Mouse (Mus musculus) lung, adult 2 months (tissue): ENCODE measurements at regions not wholly inside any gene's neighbourhood (a gene's known extent, or its start where the extent isn't known, plus 50 kb on each side); places are given as distances from the start of the nearest gene placed in this dataset.

Experiments
- DNase-seq: peaks from one replicate; pipeline ENCODE4 v3.0.0; 2022
- H3K4me1 ChIP-seq: fragments of 200-500 bp; 2 replicates; pipeline ENCODE4 v1.6.1; 2011; ENCODE audit warnings: low read length; ENCODE audit not compliant: control insufficient read depth, insufficient read depth
- H3K4me3 ChIP-seq: fragments of 200-500 bp; replicated peaks from 2 replicates; pipeline ENCODE3; 2011; ENCODE audit warnings: low read depth, mild to moderate bottlenecking, control low read depth, low read length; ENCODE audit errors: extremely low read depth
- CTCF ChIP-seq: fragments of 200-500 bp; IDR thresholded peaks from 2 replicates; pipeline ENCODE4 v1.5.1; 2011; ENCODE audit warnings: mild to moderate bottlenecking, low read length, control low read depth; ENCODE audit not compliant: insufficient read depth
- POLR2A ChIP-seq: fragments of 200-500 bp; IDR thresholded peaks from 2 replicates; pipeline ENCODE4 v1.6.1; 2011; ENCODE audit warnings: low read depth, mild to moderate bottlenecking, control low read depth, low read length, borderline replicate concordance; ENCODE audit errors: extremely low read depth
- WGBS: fragments of 180-500 bp; shearing (Covaris S2); methylation state at CpG from one replicate; pipeline ENCODE4 v1.1.7; 2018; 5-methylcytosine and 5-hydroxymethylcytosine counted together

DNA sequence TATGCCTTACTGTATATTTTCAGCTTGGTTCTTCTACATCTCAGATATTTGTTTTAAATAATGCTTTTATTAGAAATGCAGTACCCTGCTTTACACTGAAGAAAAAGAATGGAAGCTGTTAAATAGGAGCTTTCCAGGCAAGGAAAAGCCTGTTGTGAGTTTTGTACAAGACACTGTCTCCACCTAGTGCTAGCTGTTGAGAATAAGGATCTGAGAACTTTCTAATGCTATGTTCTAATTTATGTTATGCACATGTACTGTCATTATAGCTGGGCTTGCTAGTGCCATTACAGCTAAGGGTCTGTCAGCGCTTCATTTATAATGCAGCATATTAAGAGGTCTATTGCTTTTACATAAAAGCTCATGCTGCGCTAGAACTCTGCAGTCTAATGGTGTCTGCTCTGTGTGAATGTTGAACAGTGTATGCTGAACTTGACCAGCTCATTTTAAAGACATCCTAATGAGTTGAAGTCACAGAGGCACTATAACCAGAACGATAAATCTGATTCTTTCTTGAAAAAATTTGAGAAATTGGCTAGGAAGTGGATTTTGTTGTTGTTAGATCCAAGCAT is 315.4 kb upstream of the Dnajc24 start:
- Histone ChIP-seq H3K4me1 (no peaks in the 10 kb centered on the region), H3K4me3 (no peak overlapping the region)
- TF ChIP-seq CTCF (no peak), POLR2A (no peak)
- DNase-seq: no peak
- WGBS: 77% methylated on average over 3 of the region's 3 CpGs

DNA sequence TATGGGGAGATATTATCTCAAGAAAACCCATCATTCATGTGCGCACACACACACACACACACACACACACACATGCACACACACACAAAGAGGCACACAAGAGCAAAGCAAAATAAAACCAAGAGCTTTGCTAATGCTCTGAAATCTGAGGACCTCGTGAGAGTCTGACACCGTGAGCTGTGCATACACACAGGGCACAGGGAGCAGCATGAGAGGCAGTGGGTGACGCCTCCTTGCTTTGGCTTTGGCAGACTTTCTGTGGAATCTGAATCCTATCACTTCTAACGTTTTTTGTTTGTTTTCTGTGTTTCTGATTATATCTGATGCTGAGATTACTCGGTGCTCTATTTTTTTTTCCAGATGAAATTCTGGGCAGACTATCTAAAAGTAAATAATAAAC is 343.4 kb upstream of the Dnajc24 start:
- TF ChIP-seq POLR2A: no peak
- TF ChIP-seq CTCF: no peak
- WGBS: 49% methylated on average over 6 of the region's 6 CpGs
- Histone ChIP-seq H3K4me3 (no peak overlapping the region), H3K4me1 (no peaks in the 10 kb centered on the region)
- DNase-seq: no peak

DNA sequence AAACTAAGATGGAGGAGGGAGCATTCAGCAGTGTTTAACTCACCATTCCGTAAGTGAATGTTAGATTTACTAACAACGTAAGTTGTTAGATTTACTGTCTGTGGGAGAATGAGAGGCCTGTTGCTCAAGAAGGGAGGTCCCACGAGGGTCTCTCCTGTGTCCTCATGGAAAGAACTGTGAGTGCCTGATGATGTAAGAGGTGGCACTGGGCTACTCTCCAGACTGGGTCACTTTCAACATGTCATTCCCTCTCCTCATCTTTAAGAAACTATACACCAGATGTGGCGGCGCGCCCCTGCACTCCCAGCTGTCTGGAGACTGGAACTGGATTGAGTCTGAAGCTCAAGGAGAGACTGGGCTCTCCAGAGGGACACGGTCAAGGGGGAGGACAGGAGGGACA is 343.9 kb upstream of the Dnajc24 start:
- DNase-seq: no peak
- WGBS: 64% methylated on average over 7 of the region's 7 CpGs
- no peak overlapping the region for H3K4me3 ChIP-seq
- no peaks in the 10 kb centered on the region for H3K4me1 ChIP-seq
- TF ChIP-seq POLR2A (no peak), CTCF (no peak)

DNA sequence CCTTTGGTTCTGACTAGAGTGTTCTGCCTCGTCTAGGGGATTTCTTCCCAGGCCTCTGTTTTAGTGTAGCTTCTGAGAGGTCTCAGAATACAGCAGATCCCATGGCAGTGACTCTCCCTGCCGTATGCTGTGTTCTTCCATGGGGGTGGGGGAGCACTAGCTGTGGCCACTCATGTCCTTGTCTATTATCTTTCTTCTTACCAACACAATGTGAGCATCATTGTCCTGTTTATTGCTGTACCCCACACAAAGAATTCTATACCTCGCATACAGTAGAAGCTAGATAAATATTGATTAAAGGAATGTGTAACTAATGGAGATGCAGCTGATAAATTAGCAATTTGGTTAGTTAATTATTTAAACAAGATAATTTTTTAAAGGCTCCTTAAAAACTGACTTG is 337.5 kb upstream of the Mpped2 start:
- 66% methylated on average over 3 of the region's 3 CpGs for WGBS
- TF ChIP-seq CTCF (no peak), POLR2A (no peak)
- no peak overlapping the region for H3K4me3 ChIP-seq
- DNase-seq: no peak
- no peaks in the 10 kb centered on the region for H3K4me1 ChIP-seq

DNA sequence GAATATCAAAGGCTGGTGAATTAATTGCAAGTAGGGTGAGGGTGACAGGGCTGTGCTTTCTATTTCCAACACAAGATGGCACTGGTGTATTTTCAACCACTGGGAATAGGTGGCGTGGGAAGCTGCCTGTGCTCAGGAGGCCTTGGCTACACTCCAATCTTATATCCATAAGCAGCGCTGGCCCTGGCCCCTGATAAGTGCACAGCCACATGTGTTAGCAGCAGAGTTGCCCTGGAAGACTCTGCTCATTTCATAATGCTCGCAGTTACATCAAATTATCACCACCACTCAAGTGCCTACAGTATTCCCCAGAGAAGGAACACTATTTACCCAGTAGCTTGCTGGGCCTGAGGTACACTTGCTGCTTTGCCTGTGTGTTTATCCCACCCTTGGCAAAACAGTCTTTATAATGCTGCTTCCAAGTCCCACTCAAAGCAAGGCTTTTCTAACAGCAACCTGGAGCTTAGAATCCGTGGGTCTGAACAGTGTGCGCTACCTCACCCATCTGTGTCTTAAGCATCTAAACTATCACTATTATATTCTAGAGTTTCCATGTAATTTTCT is 337.0 kb upstream of the Mpped2 start:
- Histone ChIP-seq H3K4me3 (no peak overlapping the region), H3K4me1 (no peaks in the 10 kb centered on the region)
- DNase-seq: no peak
- WGBS: 38% methylated on average over 5 of the region's 5 CpGs
- TF ChIP-seq CTCF: peak; percentile 29; the same call in 1 of the 2 replicates
- no peak for TF ChIP-seq POLR2A

DNA sequence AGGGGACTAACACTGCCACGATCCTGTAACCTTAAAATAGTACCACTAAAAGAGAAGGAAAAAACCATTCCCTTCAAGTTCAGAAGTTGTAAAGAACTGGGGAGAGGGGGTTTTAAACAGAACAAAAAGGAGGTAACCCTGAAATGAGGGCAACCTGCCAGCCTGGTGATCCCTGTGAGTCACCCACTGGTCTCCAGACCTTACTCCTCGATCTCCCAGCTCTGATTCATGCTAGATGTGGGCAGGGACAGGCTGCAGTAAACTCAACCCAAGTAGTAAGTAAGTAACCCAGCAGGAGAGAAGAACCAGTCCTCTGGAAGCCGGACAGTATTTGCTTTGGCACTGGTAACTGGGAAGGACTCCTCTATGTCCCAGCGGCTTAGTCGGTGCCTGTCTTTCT is 324.4 kb upstream of the Mpped2 start:
- WGBS: 76% methylated on average over 5 of the region's 5 CpGs

DNA sequence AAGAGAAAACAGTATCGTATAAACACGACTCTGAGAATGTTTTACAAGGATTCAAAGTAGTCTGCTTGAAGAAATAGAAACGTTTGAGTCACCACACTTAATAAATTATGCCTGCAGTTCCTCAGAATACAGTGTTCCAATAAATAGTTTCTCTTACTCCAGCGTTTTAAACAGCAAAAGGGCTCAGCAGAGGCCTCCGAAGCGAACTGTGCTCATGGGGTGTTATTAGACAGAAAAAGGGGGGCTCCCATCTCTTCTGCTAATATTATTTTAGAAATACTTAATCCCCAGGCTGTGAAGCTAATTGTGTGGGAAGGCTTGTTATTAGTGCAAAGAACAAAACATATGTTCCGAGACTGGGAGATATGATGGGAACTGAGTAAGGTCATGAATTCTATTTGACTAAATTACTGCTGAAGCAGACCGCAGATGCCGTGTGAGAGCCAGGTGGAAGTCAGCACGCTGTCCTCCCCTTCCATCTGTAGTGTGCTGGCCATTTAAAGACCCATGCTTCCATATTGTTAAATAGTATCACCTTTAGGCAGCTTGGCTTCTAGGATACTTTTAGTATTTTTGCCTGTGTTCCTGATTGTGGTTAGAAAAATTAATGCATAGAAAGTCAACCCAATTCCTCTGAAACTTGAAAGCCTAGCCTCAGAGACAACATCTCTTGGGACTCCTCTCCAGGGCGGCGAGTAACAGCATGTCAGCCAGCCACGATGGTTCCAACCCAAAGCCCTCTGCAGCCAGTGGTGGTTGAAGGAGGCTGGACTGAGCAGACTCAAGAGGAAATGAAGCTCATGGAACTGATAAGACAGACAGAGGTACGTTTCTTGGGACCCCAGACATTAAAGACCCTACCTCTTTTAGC is 309.4 kb upstream of the Mpped2 start:
- Histone ChIP-seq H3K4me1 (no peaks in the 10 kb centered on the region), H3K4me3 (no peak overlapping the region)
- TF ChIP-seq CTCF (no peak), POLR2A (no peak)
- DNase-seq: no peak
- WGBS: 64% methylated on average over 14 of the region's 14 CpGs

More for the DNA sequence above, 324.4 kb upstream of the Mpped2 start:
- Histone ChIP-seq H3K4me3 (no peak overlapping the region), H3K4me1 (no peaks in the 10 kb centered on the region)
- no peak for DNase-seq
- TF ChIP-seq CTCF (no peak), POLR2A (no peak)

DNA sequence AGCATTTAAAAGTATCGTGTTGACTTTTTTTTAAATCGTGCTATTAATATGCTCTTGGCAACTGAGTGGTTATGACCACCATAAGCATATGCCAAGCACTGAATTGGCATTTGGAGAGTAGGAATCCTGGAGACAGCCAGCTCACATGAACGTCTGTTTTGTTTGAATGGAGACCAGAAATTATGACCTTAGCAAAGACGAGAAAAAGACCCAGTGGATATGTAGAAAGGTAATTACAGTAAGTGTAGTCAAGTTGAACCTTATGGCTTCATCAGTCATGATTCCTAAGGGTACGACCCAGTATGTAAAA is 308.8 kb upstream of the Mpped2 start:
- no peak for DNase-seq
- TF ChIP-seq CTCF (no peak), POLR2A (no peak)
- WGBS: 82% methylated on average over 5 of the region's 5 CpGs
- H3K4me1 ChIP-seq: no peaks in the 10 kb centered on the region
- no peak overlapping the region for H3K4me3 ChIP-seq

DNA sequence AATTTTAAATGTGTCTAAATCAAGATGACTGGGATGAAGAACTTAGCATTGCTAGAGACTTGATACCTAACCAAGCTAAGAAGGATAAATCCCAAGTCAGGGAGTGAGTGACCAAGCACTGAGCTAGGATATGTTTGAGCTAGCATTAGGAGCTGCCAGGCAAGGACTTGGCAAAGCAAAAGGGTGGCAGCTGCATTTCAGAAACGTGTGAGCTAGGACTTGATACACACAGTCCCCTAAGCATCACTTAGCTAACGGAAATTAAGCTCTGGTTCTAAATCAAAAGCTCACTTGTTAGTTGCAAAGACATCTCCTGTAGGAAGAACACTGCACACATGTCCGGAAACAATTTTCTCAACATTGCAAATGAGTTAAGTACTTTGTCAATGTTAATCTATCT is 308.2 kb upstream of the Mpped2 start:
- DNase-seq: no peak
- WGBS: 80% methylated on average over 3 of the region's 3 CpGs
- TF ChIP-seq POLR2A (no peak), CTCF (no peak)
- Histone ChIP-seq H3K4me3 (no peak overlapping the region), H3K4me1 (no peaks in the 10 kb centered on the region)

DNA sequence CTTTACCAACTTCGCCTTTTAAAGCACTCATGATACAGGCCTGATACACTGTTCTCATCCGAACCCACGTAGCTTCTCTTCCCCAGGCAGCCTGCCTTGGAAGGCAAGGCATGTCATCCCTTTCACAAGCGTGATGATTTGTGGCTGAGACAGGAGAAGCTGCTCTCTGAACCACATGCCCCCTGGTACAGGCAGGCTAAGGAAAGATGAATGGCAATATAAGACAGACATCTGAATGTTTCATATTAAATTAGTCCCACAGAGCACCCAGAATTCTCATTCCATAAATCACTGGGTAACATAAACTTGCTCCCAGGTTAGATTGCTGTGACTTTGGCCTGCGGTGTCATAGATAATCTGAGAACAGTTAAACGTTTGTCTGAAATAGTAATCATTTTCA is 280.9 kb upstream of the Mpped2 start:
- TF ChIP-seq CTCF (no peak), POLR2A (no peak)
- H3K4me1 ChIP-seq: no peaks in the 10 kb centered on the region
- DNase-seq: no peak
- 54% methylated on average over 6 of the region's 6 CpGs for WGBS
- no peak overlapping the region for H3K4me3 ChIP-seq
